Mouse (Mus musculus): ENCODE results near the gene Usp40. TPM values are rescaled to one million over a fixed set of nuclear protein-coding genes. Genes with fewer than 3 reads are reported as not detected.

Usp40 gene
- polyA plus RNA-seq, 1 experiment from 2014 or later: 17.9 TPM

GRCm38 (mm10) chr1:87896921-87897320 lies 111.4 kb downstream of the Usp40 start:
- Histone ChIP-seq H3K9ac (ENCODE audit: low read depth, low read length) (no peak overlapping the region), H3K27ac (ENCODE audit: low read depth, low read length) (no peak overlapping the region), H3K27me3 (replicated peaks; ENCODE audit: control insufficient read depth, insufficient read depth, low read length) (no peaks in the 10 kb centered on the region), H3K4me2 (no peak overlapping the region), H3K9me3 (ENCODE audit: control insufficient read depth, low read length) (no peaks in the 10 kb centered on the region), H3K4me1 (replicated peaks; ENCODE audit: control insufficient read depth, insufficient read depth, low read length) (peaks cover 14% of the 10 kb centered on the region), H3K36me3 (ENCODE audit: control insufficient read depth, insufficient read depth, low read length) (no peaks in the 10 kb centered on the region), H3K4me3 (ENCODE audit: low read depth, low read length) (no peak overlapping the region)
- 88% methylated on average over 2 of the region's 2 CpGs for WGBS
- no peak for ATAC-seq (replicated peaks; ENCODE audit: low FRiP score)
- no peak for DNase-seq (ENCODE audit: low spot score)

Small RNAs within 50 kb of the gene (microRNA-seq; reads per million reads assigned to microRNA genes)
- gene Gm25198 (ENCODE audit: borderline number of aligned reads): not detected

Other genes with a start within 250 kb of the Usp40 start
- gene Sag, start 204.9 kb downstream of the Usp40 start, polyA plus RNA-seq (2014; fragmentation: Nextera tagmentation; extraction: Ambion mirVana): 3.0 and 3.3 TPM in 2 replicates
- gene Dgkd, start 155.3 kb downstream of the Usp40 start, polyA plus RNA-seq (2014; fragmentation: Nextera tagmentation; extraction: Ambion mirVana): 33.5 and 33.7 TPM in 2 replicates
- not detected in 2 replicates for gene Ugt1a10, start 46.8 kb upstream of the Usp40 start, polyA plus RNA-seq (2014; fragmentation: Nextera tagmentation; extraction: Ambion mirVana)
- gene Ugt1a9, start 62.2 kb upstream of the Usp40 start, polyA plus RNA-seq (2014; fragmentation: Nextera tagmentation; extraction: Ambion mirVana): not detected in 2 replicates
- not detected in 2 replicates for gene Ugt1a8, start 79.3 kb upstream of the Usp40 start, polyA plus RNA-seq (2014; fragmentation: Nextera tagmentation; extraction: Ambion mirVana)
- 1.6 and 2.8 TPM in 2 replicates for gene Ugt1a7c, start 86.5 kb upstream of the Usp40 start, polyA plus RNA-seq (2014; fragmentation: Nextera tagmentation; extraction: Ambion mirVana)
- 0.11 and 0.31 TPM in 2 replicates for gene Ugt1a6b, start 94.7 kb upstream of the Usp40 start, polyA plus RNA-seq (2014; fragmentation: Nextera tagmentation; extraction: Ambion mirVana)
- 0.62 and 0.80 TPM in 2 replicates for gene Ugt1a6a, start 126.3 kb upstream of the Usp40 start, polyA plus RNA-seq (2014; fragmentation: Nextera tagmentation; extraction: Ambion mirVana)
- gene Ugt1a5, start 157.5 kb upstream of the Usp40 start, polyA plus RNA-seq (2014; fragmentation: Nextera tagmentation; extraction: Ambion mirVana): not detected in 2 replicates
- not detected in 2 replicates for gene Ugt1a2, start 192.1 kb upstream of the Usp40 start, polyA plus RNA-seq (2014; fragmentation: Nextera tagmentation; extraction: Ambion mirVana)
- 7.9 and 10.4 TPM in 2 replicates for gene Dnajb3, start 197.2 kb upstream of the Usp40 start, polyA plus RNA-seq (2014; fragmentation: Nextera tagmentation; extraction: Ambion mirVana)
- 0.14 TPM in 1 of 2 replicates, not detected in the other for gene Ugt1a1, start 203.4 kb upstream of the Usp40 start, polyA plus RNA-seq (2014; fragmentation: Nextera tagmentation; extraction: Ambion mirVana)
- 1.3 and 1.5 TPM in 2 replicates for gene Mroh2a, start 218.4 kb upstream of the Usp40 start, polyA plus RNA-seq (2014; fragmentation: Nextera tagmentation; extraction: Ambion mirVana)